Mouse (Mus musculus): ENCODE results near the gene Pde3a. TPM values are rescaled to one million over a fixed set of nuclear protein-coding genes. Genes with fewer than 3 reads are reported as not detected.

Gene Pde3a
- polyA plus RNA-seq, 1 experiment, result 0.81 TPM

DNA sequence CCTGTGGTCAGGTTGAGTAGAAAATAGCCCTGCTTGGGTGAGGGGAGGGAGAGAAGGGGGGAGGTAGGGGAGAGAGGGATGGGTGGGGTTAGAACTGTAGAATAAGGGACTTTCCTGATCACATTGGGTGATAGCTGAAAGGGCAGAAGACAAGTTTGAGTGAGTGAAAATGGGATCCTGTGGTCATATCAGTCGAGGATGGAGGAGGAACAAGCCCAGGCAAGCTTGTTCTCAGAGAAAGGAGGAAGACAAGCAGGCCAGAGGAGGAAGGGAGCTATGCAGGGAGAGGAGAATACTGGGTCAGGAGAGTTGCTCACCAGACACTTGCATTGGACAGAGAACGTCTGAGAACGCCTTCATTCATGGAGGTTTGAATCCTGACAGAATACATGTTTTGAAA is 190.9 kb downstream of the Pde3a start:
- no peaks in the 10 kb centered on the region for H3K4me1 ChIP-seq (ENCODE audit: control insufficient read depth, insufficient read depth, low read length)
- no peak for TF ChIP-seq CTCF (IDR thresholded peaks at IDR 0.05; ENCODE audit: extremely low read depth, insufficient read depth, low read length)
- no peak for TF ChIP-seq POLR2A (IDR thresholded peaks at IDR 0.05; ENCODE audit: extremely low read depth, insufficient read depth, low read length)
- no peak overlapping the region for H3K4me3 ChIP-seq (ENCODE audit: insufficient read depth, low read length)
- no peak overlapping the region for H3K27ac ChIP-seq (ENCODE audit: insufficient read depth, low read length)

DNA sequence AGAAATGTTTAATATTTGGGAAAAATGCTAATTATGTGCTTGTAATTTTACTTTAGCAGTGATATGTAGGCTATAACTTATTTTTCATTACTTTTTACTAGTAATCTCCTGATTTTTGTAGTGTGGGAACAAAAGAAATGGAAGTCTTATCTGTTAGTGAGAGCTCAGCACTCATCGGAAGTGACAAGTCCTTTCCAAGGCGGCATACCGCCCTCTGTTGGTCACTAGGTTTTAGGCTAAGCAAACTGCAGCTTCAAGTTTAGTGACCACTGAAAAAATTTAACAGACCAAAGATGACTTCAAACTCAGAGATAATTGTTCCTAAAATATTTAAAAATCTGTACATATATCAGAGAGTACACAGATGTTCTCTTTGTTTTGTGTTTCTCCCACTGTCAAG is 198.5 kb downstream of the Pde3a start:
- no peak overlapping the region for H3K27ac ChIP-seq (ENCODE audit: insufficient read depth, low read length)
- H3K4me1 ChIP-seq (ENCODE audit: control insufficient read depth, insufficient read depth, low read length), result no peaks in the 10 kb centered on the region
- TF ChIP-seq CTCF (IDR thresholded peaks at IDR 0.05; ENCODE audit: extremely low read depth, insufficient read depth, low read length) (peak; percentile 76), POLR2A (IDR thresholded peaks at IDR 0.05; ENCODE audit: extremely low read depth, insufficient read depth, low read length) (no peak)
- H3K4me3 ChIP-seq (ENCODE audit: insufficient read depth, low read length), result no peak overlapping the region

DNA sequence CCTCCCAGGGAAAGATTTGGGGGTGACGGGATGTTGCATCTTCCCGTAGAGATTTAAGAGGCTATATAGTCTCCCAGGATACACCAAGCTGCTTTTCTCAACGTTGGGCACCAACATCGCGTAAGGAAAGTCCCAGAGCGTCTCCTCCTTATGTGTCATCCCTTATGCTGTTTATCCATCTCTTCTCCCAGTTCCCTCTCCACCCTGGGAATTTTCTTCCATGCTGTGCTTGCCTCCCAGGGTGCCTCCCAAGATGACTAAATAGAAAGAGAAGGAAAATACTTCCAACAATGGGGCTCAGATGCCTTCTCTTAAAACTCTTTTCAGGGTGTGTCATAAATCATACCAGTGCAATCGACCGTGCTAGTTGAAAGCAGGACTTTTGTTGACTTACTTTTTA is 199.8 kb downstream of the Pde3a start:
- no peaks in the 10 kb centered on the region for H3K4me1 ChIP-seq (ENCODE audit: control insufficient read depth, insufficient read depth, low read length)
- TF ChIP-seq POLR2A (IDR thresholded peaks at IDR 0.05; ENCODE audit: extremely low read depth, insufficient read depth, low read length) (no peak), CTCF (IDR thresholded peaks at IDR 0.05; ENCODE audit: extremely low read depth, insufficient read depth, low read length) (no peak)
- no peak overlapping the region for H3K4me3 ChIP-seq (ENCODE audit: insufficient read depth, low read length)
- no peak overlapping the region for H3K27ac ChIP-seq (ENCODE audit: insufficient read depth, low read length)

DNA sequence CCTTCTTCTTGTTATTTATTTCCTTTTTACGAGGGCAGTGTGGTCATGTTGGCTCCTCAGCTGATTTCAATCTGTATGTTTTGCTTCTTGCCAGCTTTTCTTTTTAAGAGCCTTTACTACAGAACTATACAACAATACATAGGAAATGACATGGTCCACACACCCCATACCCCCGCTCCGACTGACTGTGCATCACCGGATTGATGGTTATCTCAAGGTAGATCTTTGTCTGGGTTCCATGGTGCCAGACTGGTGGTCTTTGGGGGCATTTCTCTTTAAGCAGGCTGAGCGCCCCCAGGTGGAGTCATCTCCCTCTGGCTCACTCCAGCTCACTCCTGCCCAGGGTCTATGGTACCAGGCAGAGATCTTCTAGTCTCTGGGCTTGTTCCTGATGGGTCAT is 206.3 kb downstream of the Pde3a start:
- TF ChIP-seq CTCF (IDR thresholded peaks at IDR 0.05; ENCODE audit: extremely low read depth, insufficient read depth, low read length) (no peak), POLR2A (IDR thresholded peaks at IDR 0.05; ENCODE audit: extremely low read depth, insufficient read depth, low read length) (no peak)
- no peak overlapping the region for H3K4me3 ChIP-seq (ENCODE audit: insufficient read depth, low read length)
- no peaks in the 10 kb centered on the region for H3K4me1 ChIP-seq (ENCODE audit: control insufficient read depth, insufficient read depth, low read length)
- no peak overlapping the region for H3K27ac ChIP-seq (ENCODE audit: insufficient read depth, low read length)

DNA sequence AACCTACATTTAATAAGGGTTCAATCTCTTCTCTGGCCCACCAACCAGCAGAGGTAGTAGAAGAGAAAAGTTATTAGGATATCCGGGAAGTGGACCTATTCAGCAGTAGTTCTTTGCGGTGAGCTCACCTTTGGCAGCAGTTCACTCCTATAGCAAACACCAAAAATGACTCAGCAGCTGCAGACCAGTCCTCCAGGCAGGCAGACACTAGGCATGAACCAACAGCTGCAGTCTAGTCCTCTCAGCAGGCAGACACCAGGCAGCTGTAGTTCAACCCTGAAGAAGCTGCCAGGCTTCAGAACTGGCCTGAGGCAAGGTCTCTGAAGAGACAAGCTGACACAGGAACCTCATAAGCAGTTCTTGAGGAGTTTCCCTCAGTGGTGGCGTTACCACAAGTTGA is 207.5 kb downstream of the Pde3a start:
- Histone ChIP-seq H3K27ac (ENCODE audit: insufficient read depth, low read length) (no peak overlapping the region), H3K4me3 (ENCODE audit: insufficient read depth, low read length) (no peak overlapping the region), H3K4me1 (ENCODE audit: control insufficient read depth, insufficient read depth, low read length) (no peaks in the 10 kb centered on the region)
- TF ChIP-seq POLR2A (IDR thresholded peaks at IDR 0.05; ENCODE audit: extremely low read depth, insufficient read depth, low read length) (no peak), CTCF (IDR thresholded peaks at IDR 0.05; ENCODE audit: extremely low read depth, insufficient read depth, low read length) (no peak)

DNA sequence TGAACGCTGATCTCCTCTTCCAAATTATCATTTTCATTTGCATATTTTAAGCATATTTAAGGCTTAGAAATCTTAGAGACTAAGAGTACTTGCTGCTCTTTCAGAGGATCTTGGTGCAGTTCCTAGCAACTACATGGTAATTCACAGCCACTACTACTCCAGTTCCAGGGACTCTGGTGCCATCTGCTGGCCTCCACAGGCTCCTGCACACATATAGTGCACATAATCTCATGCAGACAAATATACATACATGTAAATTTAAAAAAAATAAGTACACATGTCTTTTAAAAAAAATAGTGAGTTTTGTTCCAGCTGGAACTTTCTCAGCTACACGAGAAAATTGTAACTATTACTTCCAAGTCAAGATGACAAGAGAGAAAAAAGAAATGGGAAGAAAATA is 221.2 kb downstream of the Pde3a start:
- Histone ChIP-seq H3K4me3 (ENCODE audit: insufficient read depth, low read length) (no peak overlapping the region), H3K4me1 (ENCODE audit: control insufficient read depth, insufficient read depth, low read length) (no peaks in the 10 kb centered on the region), H3K27ac (ENCODE audit: insufficient read depth, low read length) (no peak overlapping the region)
- TF ChIP-seq POLR2A (IDR thresholded peaks at IDR 0.05; ENCODE audit: extremely low read depth, insufficient read depth, low read length) (no peak), CTCF (IDR thresholded peaks at IDR 0.05; ENCODE audit: extremely low read depth, insufficient read depth, low read length) (no peak)

DNA sequence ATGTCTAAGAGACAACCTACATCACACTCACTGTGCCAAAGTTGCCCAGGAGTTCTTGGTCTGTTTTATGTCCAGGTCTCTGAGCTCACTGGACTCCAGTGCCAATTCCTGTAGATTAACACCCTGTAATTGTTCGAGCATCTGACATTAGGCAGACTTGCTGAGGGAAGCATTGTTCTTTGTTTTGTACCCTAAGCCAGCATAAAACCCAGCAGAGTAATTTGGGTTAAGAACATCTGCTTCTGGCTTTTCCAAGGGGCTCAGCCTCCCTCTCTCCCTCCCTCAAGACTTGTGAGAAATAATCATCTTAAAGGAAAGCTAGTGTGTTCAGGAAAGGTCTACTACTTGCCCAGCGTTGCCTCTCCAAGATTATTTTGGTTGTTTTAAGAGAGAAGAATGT is 225.2 kb downstream of the Pde3a start:
- Histone ChIP-seq H3K27ac (ENCODE audit: insufficient read depth, low read length) (no peak overlapping the region), H3K4me3 (ENCODE audit: insufficient read depth, low read length) (no peak overlapping the region), H3K4me1 (ENCODE audit: control insufficient read depth, insufficient read depth, low read length) (no peaks in the 10 kb centered on the region)
- TF ChIP-seq CTCF (IDR thresholded peaks at IDR 0.05; ENCODE audit: extremely low read depth, insufficient read depth, low read length), result no peak
- TF ChIP-seq POLR2A (IDR thresholded peaks at IDR 0.05; ENCODE audit: extremely low read depth, insufficient read depth, low read length), result no peak

DNA sequence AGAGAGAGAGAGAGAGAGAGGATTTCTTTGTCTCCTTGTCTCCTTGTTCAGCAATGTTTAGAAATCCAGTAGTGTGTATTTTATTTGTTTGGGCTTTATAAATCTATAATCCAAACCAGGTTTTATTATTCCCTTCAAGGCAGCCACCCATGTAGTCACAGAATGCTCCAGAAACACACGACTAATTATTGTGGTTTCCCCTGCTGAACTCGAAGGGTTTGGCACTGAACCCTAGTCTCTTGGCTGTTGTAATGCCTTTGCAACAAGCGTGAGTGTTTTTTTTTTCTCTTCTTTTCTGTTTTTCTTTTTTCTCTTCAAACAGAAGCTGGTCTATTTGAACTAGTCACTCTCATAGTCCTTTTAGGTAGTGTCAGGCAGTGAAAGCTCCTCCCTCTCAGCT is 225.6 kb downstream of the Pde3a start:
- H3K4me3 ChIP-seq (ENCODE audit: insufficient read depth, low read length), result no peak overlapping the region
- TF ChIP-seq CTCF (IDR thresholded peaks at IDR 0.05; ENCODE audit: extremely low read depth, insufficient read depth, low read length) (no peak), POLR2A (IDR thresholded peaks at IDR 0.05; ENCODE audit: extremely low read depth, insufficient read depth, low read length) (no peak)
- H3K27ac ChIP-seq (ENCODE audit: insufficient read depth, low read length), result no peak overlapping the region
- H3K4me1 ChIP-seq (ENCODE audit: control insufficient read depth, insufficient read depth, low read length), result no peaks in the 10 kb centered on the region

DNA sequence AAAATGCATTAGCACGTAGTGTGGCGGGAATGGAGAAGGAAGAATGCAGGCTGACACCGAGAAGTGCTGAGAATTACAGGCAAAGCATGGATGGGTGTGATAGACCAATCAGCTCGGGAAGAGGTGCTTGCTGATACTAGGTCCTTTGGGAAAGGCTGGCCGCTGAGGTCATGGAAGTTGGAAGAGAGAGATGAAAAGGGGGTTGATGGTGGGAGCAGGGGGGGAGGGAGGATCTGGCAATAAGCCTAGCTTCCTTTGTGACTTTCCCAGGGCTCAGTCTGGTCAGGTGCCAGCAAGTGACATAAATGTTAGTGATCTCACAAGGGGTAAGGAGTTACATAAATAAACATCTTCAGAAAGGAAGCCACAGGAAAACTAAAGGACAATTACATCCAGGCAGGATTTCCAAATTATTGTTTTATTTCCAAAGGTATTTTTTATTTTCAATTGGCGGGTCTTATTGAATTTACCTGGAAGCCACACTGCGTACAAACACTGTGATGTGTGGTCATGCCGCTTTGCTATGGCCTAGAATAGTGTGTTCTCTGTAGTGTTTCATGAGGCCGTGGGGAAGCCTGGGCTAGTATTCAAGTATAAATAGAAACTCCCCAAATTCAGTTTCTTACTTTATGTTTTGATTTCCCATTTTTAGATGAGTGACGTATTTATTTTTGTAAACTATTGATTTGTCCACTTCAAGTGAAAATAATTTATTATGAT is 236.4 kb downstream of the Pde3a start:
- no peak for TF ChIP-seq POLR2A (IDR thresholded peaks at IDR 0.05; ENCODE audit: extremely low read depth, insufficient read depth, low read length)
- TF ChIP-seq CTCF (IDR thresholded peaks at IDR 0.05; ENCODE audit: extremely low read depth, insufficient read depth, low read length), result no peak
- Histone ChIP-seq H3K4me3 (ENCODE audit: insufficient read depth, low read length) (no peak overlapping the region), H3K27ac (ENCODE audit: insufficient read depth, low read length) (no peak overlapping the region), H3K4me1 (ENCODE audit: control insufficient read depth, insufficient read depth, low read length) (no peaks in the 10 kb centered on the region)

DNA sequence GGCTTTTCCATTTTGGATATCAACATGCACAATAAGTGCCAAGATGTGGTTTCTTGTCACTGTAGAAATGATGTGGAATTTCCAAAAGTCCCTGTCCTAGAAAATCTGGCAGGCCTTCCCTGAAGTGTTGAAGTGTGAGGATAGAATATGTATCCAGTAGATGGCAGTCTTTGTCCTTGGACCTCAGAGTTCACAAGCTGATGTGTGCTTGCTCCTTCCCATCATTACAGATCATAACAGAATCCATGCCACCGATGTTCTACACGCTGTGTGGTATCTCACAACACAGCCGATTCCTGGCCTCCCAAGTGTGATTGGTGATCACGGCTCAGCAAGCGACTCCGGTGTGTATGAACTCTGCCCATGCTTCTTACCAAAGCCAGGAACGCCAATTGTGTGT is 238.2 kb downstream of the Pde3a start:
- TF ChIP-seq CTCF (IDR thresholded peaks at IDR 0.05; ENCODE audit: extremely low read depth, insufficient read depth, low read length) (peak; percentile 65), POLR2A (IDR thresholded peaks at IDR 0.05; ENCODE audit: extremely low read depth, insufficient read depth, low read length) (no peak)
- Histone ChIP-seq H3K4me3 (ENCODE audit: insufficient read depth, low read length) (no peak overlapping the region), H3K27ac (ENCODE audit: insufficient read depth, low read length) (no peak overlapping the region), H3K4me1 (ENCODE audit: control insufficient read depth, insufficient read depth, low read length) (no peaks in the 10 kb centered on the region)

Measured in cortical plate, adult 2 months (tissue).